Mouse (Mus musculus) brain, embryonic 14.5 days (tissue): ENCODE measurements at regions not wholly inside any gene's neighbourhood (a gene's known extent, or its start where the extent isn't known, plus 50 kb on each side); places are given as distances from the start of the nearest gene placed in this dataset.

Source experiments
- DNase-seq: peaks from one replicate; pipeline ENCODE4 v3.0.0-alpha.2; 2011; ENCODE audit warnings: low read depth
- CTCF ChIP-seq: fragments of 200-500 bp; IDR thresholded peaks from 2 replicates; pipeline ENCODE4 v1.5.1; 2012; ENCODE audit warnings: inconsistent platforms, mild to moderate bottlenecking, moderate library complexity, borderline replicate concordance; ENCODE audit not compliant: insufficient read depth, insufficient read length; ENCODE audit errors: extremely low read depth
- POLR2A ChIP-seq: fragments of 200-500 bp; IDR thresholded peaks from 2 replicates; pipeline ENCODE4 v1.6.1; 2012; ENCODE audit warnings: mild to moderate bottlenecking, inconsistent platforms, borderline replicate concordance; ENCODE audit not compliant: poor library complexity, insufficient read depth, insufficient read length, severe bottlenecking; ENCODE audit errors: extremely low read depth

- DNase-seq, result no peak
- no peak for TF ChIP-seq POLR2A
- TF ChIP-seq CTCF, result no peak
Observed at GRCm38 (mm10) chr7:125188986-125189385, 255.5 kb upstream of the Kdm8 start.

GRCm38 (mm10) chr7:125190067-125190466, 254.4 kb upstream of the Kdm8 start:
- no peak for DNase-seq
- TF ChIP-seq POLR2A, result no peak
- no peak for TF ChIP-seq CTCF

GRCm38 (mm10) chr7:125191313-125191712, 253.2 kb upstream of the Kdm8 start:
- no peak for DNase-seq
- TF ChIP-seq POLR2A (no peak), CTCF (no peak)

- DNase-seq, result no peak
Observed at GRCm38 (mm10) chr7:125211346-125211973, 233.0 kb upstream of the Kdm8 start.

GRCm38 (mm10) chr7:125214036-125214435, 230.4 kb upstream of the Kdm8 start:
- DNase-seq, result no peak
- TF ChIP-seq CTCF (no peak), POLR2A (no peak)

More at GRCm38 (mm10) chr7:125211346-125211973, 233.0 kb upstream of the Kdm8 start:
- TF ChIP-seq POLR2A (no peak), CTCF (no peak)

- DNase-seq, result no peak
- TF ChIP-seq POLR2A, result no peak
- TF ChIP-seq CTCF, result no peak
Observed at GRCm38 (mm10) chr7:125217630-125218029, 226.8 kb upstream of the Kdm8 start.

GRCm38 (mm10) chr7:125222684-125223083, 221.8 kb upstream of the Kdm8 start:
- no peak for TF ChIP-seq POLR2A
- TF ChIP-seq CTCF, result no peak
- no peak for DNase-seq

- TF ChIP-seq CTCF, result no peak
- no peak for TF ChIP-seq POLR2A
- DNase-seq, result peak; percentile 68
Observed at GRCm38 (mm10) chr7:125234911-125235310, 209.6 kb upstream of the Kdm8 start.

- DNase-seq, result no peak
- no peak for TF ChIP-seq POLR2A
- no peak for TF ChIP-seq CTCF
Observed at GRCm38 (mm10) chr7:125237026-125237425, 207.4 kb upstream of the Kdm8 start.

GRCm38 (mm10) chr7:125243021-125243420, 201.5 kb upstream of the Kdm8 start:
- TF ChIP-seq CTCF (no peak), POLR2A (no peak)
- no peak for DNase-seq

GRCm38 (mm10) chr7:125248386-125248785, 196.1 kb upstream of the Kdm8 start:
- no peak for TF ChIP-seq POLR2A
- TF ChIP-seq CTCF, result no peak

GRCm38 (mm10) chr7:125250385-125250784, 194.1 kb upstream of the Kdm8 start:
- no peak for DNase-seq
- TF ChIP-seq CTCF, result no peak
- TF ChIP-seq POLR2A, result no peak

More at GRCm38 (mm10) chr7:125248386-125248785, 196.1 kb upstream of the Kdm8 start:
- DNase-seq, result no peak

GRCm38 (mm10) chr7:125250970-125251585, 193.4 kb upstream of the Kdm8 start:
- peak; percentile 64 for DNase-seq
- TF ChIP-seq CTCF (no peak), POLR2A (no peak)

- no peak for TF ChIP-seq POLR2A
- no peak for TF ChIP-seq CTCF
- peak; percentile 75 for DNase-seq
Observed at GRCm38 (mm10) chr7:125254302-125254701, 190.2 kb upstream of the Kdm8 start.

GRCm38 (mm10) chr7:125259016-125259415, 185.5 kb upstream of the Kdm8 start:
- TF ChIP-seq POLR2A (no peak), CTCF (no peak)
- DNase-seq, result peak; percentile 52

GRCm38 (mm10) chr7:125262133-125262532, 182.3 kb upstream of the Kdm8 start:
- no peak for DNase-seq
- TF ChIP-seq CTCF, result no peak
- TF ChIP-seq POLR2A, result no peak
